Mouse (Mus musculus) heart, postnatal 0 days (tissue): Measurements from ENCODE around the gene Gm21970.

ENCODE experiments used
- CTCF ChIP-seq: IDR thresholded peaks from 2 replicates; pipeline ENCODE4 v1.5.1; 2016; ENCODE audit warnings: antibody characterized with exemption, control low read depth, low read depth
- EP300 ChIP-seq: IDR thresholded peaks from 2 replicates; pipeline ENCODE4 v1.6.1; 2016; ENCODE audit warnings: antibody characterized with exemption, low read depth

- TF ChIP-seq EP300 (peak; percentile 69; the same call in 1 of the 2 replicates), CTCF (no peak)
These were observed 75.0 kb downstream of the Gm21970 start for GRCm38 (mm10) chr16:91466566-91466965.
